Mouse (Mus musculus): ENCODE results near the gene Hoxb5.

DNA sequence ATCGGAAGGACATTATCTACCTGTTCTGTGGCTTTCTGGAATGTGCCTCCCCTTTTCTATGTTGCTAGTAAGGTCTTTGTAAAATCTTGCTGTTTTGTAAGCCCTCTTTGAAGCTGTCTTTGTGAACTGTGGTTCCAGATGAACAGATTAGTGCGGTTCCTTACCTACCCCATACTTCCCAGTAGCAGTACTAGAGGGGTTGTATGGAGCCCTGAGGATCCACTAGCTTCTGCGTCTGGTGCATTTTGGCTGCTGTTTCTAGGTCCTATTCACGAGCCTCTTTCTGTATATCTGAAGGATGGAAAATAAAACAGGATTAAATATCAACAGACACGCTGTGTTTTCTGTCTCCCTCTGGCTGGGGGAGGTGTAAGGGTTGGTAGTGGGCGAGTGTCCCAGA lies 13.3 kb upstream of the Hoxb5 start:
- TF ChIP-seq CTCF (IDR thresholded peaks at IDR 0.05; ENCODE audit: borderline replicate concordance, control insufficient read depth, extremely low read depth, insufficient read depth, low read length, poor library complexity) (no peak), POLR2A (IDR thresholded peaks at IDR 0.05; ENCODE audit: control insufficient read depth, extremely low read depth, insufficient read depth, low read length, poor library complexity) (no peak)
